Mouse (Mus musculus): Measurements from ENCODE around the gene Grhl1.
A peak's percentile ranks its signal among the peaks of the same experiment; 100 is the strongest.

Grhl1 gene

GRCm38 (mm10) chr12:24644125-24644571, 72.1 kb downstream of the Grhl1 start:
- no peak for DNase-seq (ENCODE audit: low read depth, low spot score)

- no peak for DNase-seq (ENCODE audit: low read depth, low spot score)
Measured at GRCm38 (mm10) chr12:24645901-24646300, 73.8 kb downstream of the Grhl1 start.

GRCm38 (mm10) chr12:24648094-24648493, 76.0 kb downstream of the Grhl1 start:
- no peak for DNase-seq (ENCODE audit: low read depth, low spot score)

GRCm38 (mm10) chr12:24650415-24651062, 78.5 kb downstream of the Grhl1 start:
- DNase-seq (ENCODE audit: low read depth, low spot score): no peak

- peak; percentile 97 for DNase-seq (ENCODE audit: low read depth, low spot score)
Measured at GRCm38 (mm10) chr12:24651063-24651557, 79.0 kb downstream of the Grhl1 start, which contains the start of gene Klf11. Gene Klf11, plus strand, starts transcription at chr12:24651274.

GRCm38 (mm10) chr12:24651642-24652342, 79.7 kb downstream of the Grhl1 start:
- peak; percentile 91 for DNase-seq (ENCODE audit: low read depth, low spot score)

- no peak for DNase-seq (ENCODE audit: low read depth, low spot score)
Measured at GRCm38 (mm10) chr12:24654065-24654862, 82.2 kb downstream of the Grhl1 start.

- no peak for DNase-seq (ENCODE audit: low read depth, low spot score)
Measured at GRCm38 (mm10) chr12:24656436-24656835, 84.4 kb downstream of the Grhl1 start.

GRCm38 (mm10) chr12:24658998-24659397, 86.9 kb downstream of the Grhl1 start:
- DNase-seq (ENCODE audit: low read depth, low spot score): no peak

- DNase-seq (ENCODE audit: low read depth, low spot score): no peak
Measured at GRCm38 (mm10) chr12:24659923-24660322, 87.8 kb downstream of the Grhl1 start.

GRCm38 (mm10) chr12:24661100-24661499, 89.0 kb downstream of the Grhl1 start:
- no peak for DNase-seq (ENCODE audit: low read depth, low spot score)

GRCm38 (mm10) chr12:24662131-24662530, 90.0 kb downstream of the Grhl1 start:
- no peak for DNase-seq (ENCODE audit: low read depth, low spot score)

Data from brain, adult 2 months (tissue).